Mouse (Mus musculus) kidney, adult 10 weeks (tissue): ENCODE data around the gene Gm3604. TPM values are rescaled to one million over a fixed set of nuclear protein-coding genes. Genes with fewer than 3 reads are reported as not detected.

ENCODE experiments used
- polyA plus RNA-seq: library from polyadenylated mRNA; stranded (reverse); fragments of 350-450 nt; fragmentation: Illumina TruSeq; extraction: RNeasy Lipid Tissue Mini Kit (QIAGEN cat#74804); gene quantifications from one replicate; pipeline ENCODE4 v1.2.3, GENCODE M21; 2014; ENCODE audit warnings: low read depth, low replicate concordance

Gm3604 gene
- 7.7 TPM for polyA plus RNA-seq

DNA sequence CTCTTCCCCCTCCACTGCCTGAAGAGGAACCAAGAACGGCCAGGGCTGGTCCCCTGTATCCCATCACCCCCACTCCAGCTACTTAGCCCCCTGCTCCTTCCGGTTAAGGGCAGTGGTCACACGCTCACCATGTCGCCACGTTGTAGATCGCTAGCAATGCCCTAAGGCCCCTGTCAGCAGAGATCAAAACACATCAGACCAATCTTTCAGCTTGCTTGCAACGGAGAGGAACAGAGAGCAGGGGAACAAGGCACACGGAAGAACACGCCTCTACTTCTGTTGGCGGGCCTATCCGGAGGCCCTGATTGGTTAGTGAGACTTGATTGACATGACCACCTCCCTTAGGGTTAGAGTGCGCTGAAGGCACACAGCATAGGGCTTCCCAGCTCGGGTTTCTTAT lies at the start of gene Gm3604:
Gm3604 (minus strand) TSS at position 226 of the 400 bp plus-strand sequence.

Other genes with a start within 250 kb of the Gm3604 start
- 25.4 TPM for gene Gm49359, start 83.7 kb upstream of the Gm3604 start, polyA plus RNA-seq
- 18.3 TPM for gene Zfp935, start 175.3 kb upstream of the Gm3604 start, polyA plus RNA-seq
- 26.4 TPM for gene Zfp934, start 188.0 kb upstream of the Gm3604 start, polyA plus RNA-seq
- 5.7 TPM for gene 6720489N17Rik, start 241.0 kb upstream of the Gm3604 start, polyA plus RNA-seq